Mouse (Mus musculus) lung, adult 2 months (tissue): ENCODE results near the gene Impg2. TPM values are rescaled to one million over a fixed set of nuclear protein-coding genes. Genes with fewer than 3 reads are reported as not detected.
A peak's percentile ranks its signal among the peaks of the same experiment; 100 is the strongest.

Experiments used
- DNase-seq: peaks from one replicate; pipeline ENCODE4 v3.0.0; 2022
- H3K4me1 ChIP-seq: fragments of 200-500 bp; 2 replicates; pipeline ENCODE4 v1.6.1; 2011; ENCODE audit warnings: low read length; ENCODE audit not compliant: control insufficient read depth, insufficient read depth
- H3K4me3 ChIP-seq: fragments of 200-500 bp; replicated peaks from 2 replicates; pipeline ENCODE3; 2011; ENCODE audit warnings: low read depth, mild to moderate bottlenecking, control low read depth, low read length; ENCODE audit errors: extremely low read depth
- CTCF ChIP-seq: fragments of 200-500 bp; IDR thresholded peaks from 2 replicates; pipeline ENCODE4 v1.5.1; 2011; ENCODE audit warnings: mild to moderate bottlenecking, low read length, control low read depth; ENCODE audit not compliant: insufficient read depth
- POLR2A ChIP-seq: fragments of 200-500 bp; IDR thresholded peaks from 2 replicates; pipeline ENCODE4 v1.6.1; 2011; ENCODE audit warnings: low read depth, mild to moderate bottlenecking, control low read depth, low read length, borderline replicate concordance; ENCODE audit errors: extremely low read depth
- WGBS: fragments of 180-500 bp; shearing (Covaris S2); methylation state at CpG from one replicate; pipeline ENCODE4 v1.1.7; 2018; 5-methylcytosine and 5-hydroxymethylcytosine counted together
- polyA plus RNA-seq: library from polyadenylated mRNA; depleted of rRNA; stranded (reverse); fragments of >200 nt; gene quantifications from 2 replicates; pipeline ENCODE4 v1.2.3, GENCODE M21; 2012; rRNA removed

Impg2 gene
- 0.06 and 0.15 TPM in 2 replicates for polyA plus RNA-seq

- Histone ChIP-seq H3K4me1 (no peaks in the 10 kb centered on the region), H3K4me3 (no peak within 1 kb of the TSS)
- WGBS, result 67% methylated on average over 6 of the region's 6 CpGs
- no peak for DNase-seq
- TF ChIP-seq CTCF (no peak), POLR2A (no peak)
These were observed at the start of gene Impg2 for GRCm38 (mm10) chr16:56204051-56204450. TSS of gene Impg2 (plus strand) at chr16:56204313.

GRCm38 (mm10) chr16:56163466-56163865 lies 40.6 kb upstream of the Impg2 start:
- no peak overlapping the region for H3K4me3 ChIP-seq
- 77% methylated on average over 7 of the region's 7 CpGs for WGBS
- TF ChIP-seq CTCF, result no peak
- TF ChIP-seq POLR2A, result no peak
- no peaks in the 10 kb centered on the region for H3K4me1 ChIP-seq
- DNase-seq, result no peak

GRCm38 (mm10) chr16:56170247-56170646 lies 33.9 kb upstream of the Impg2 start:
- DNase-seq, result no peak
- TF ChIP-seq POLR2A (no peak), CTCF (no peak)
- no peaks in the 10 kb centered on the region for H3K4me1 ChIP-seq
- no peak overlapping the region for H3K4me3 ChIP-seq

- no peak for DNase-seq
- TF ChIP-seq CTCF (peak; percentile 38; the same call in 1 of the 2 replicates), POLR2A (no peak)
- WGBS, result 62% methylated on average over 8 of the region's 8 CpGs
- Histone ChIP-seq H3K4me3 (no peak overlapping the region), H3K4me1 (no peaks in the 10 kb centered on the region)
These were observed 28.1 kb upstream of the Impg2 start for GRCm38 (mm10) chr16:56175867-56176581.

GRCm38 (mm10) chr16:56186863-56187262 lies 17.2 kb upstream of the Impg2 start:
- WGBS, result 82% methylated on average over 4 of the region's 4 CpGs
- DNase-seq, result no peak
- H3K4me3 ChIP-seq, result no peak overlapping the region
- no peaks in the 10 kb centered on the region for H3K4me1 ChIP-seq
- no peak for TF ChIP-seq POLR2A
- no peak for TF ChIP-seq CTCF

GRCm38 (mm10) chr16:56188198-56188597 lies 15.9 kb upstream of the Impg2 start:
- Histone ChIP-seq H3K4me1 (no peaks in the 10 kb centered on the region), H3K4me3 (no peak overlapping the region)
- no peak for DNase-seq
- TF ChIP-seq POLR2A (no peak), CTCF (no peak)
- 94% methylated on average over 9 of the region's 9 CpGs for WGBS

GRCm38 (mm10) chr16:56212740-56213139 lies 8.6 kb downstream of the Impg2 start:
- H3K4me1 ChIP-seq, result no peaks in the 10 kb centered on the region
- 58% methylated on average over 3 of the region's 3 CpGs for WGBS
- H3K4me3 ChIP-seq, result no peak overlapping the region
- TF ChIP-seq CTCF (no peak), POLR2A (no peak)
- DNase-seq, result no peak

- TF ChIP-seq POLR2A, result no peak
- no peak for TF ChIP-seq CTCF
- no peak for DNase-seq
- H3K4me3 ChIP-seq, result no peak overlapping the region
- H3K4me1 ChIP-seq, result no peaks in the 10 kb centered on the region
These were observed 23.6 kb downstream of the Impg2 start for GRCm38 (mm10) chr16:56227686-56228085.

GRCm38 (mm10) chr16:56229455-56229854 lies 25.3 kb downstream of the Impg2 start:
- TF ChIP-seq CTCF (no peak), POLR2A (no peak)
- no peak overlapping the region for H3K4me3 ChIP-seq
- 26% methylated on average over 2 of the region's 2 CpGs for WGBS
- DNase-seq, result no peak
- no peaks in the 10 kb centered on the region for H3K4me1 ChIP-seq

GRCm38 (mm10) chr16:56231300-56231699 lies 27.2 kb downstream of the Impg2 start:
- Histone ChIP-seq H3K4me1 (no peaks in the 10 kb centered on the region), H3K4me3 (no peak overlapping the region)
- TF ChIP-seq CTCF (peak; percentile 33; the same call in 1 of the 2 replicates), POLR2A (no peak)
- WGBS, result 51% methylated on average over 10 of the region's 10 CpGs
- DNase-seq, result peak; percentile 15
